Mouse (Mus musculus) ovary, postnatal 36 days (tissue): ENCODE measurements at regions not wholly inside any gene's neighbourhood (a gene's known extent, or its start where the extent isn't known, plus 50 kb on each side); places are given as distances from the start of the nearest gene placed in this dataset.

ENCODE experiments used
- DNase-seq: peaks from one replicate; pipeline ENCODE4 v3.0.0; 2022; ENCODE audit warnings: low spot score, mixed read lengths

- DNase-seq: no peak
These were observed 110.0 kb upstream of the Prickle1 start for GRCm38 (mm10) chr15:93705651-93706050.

DNA sequence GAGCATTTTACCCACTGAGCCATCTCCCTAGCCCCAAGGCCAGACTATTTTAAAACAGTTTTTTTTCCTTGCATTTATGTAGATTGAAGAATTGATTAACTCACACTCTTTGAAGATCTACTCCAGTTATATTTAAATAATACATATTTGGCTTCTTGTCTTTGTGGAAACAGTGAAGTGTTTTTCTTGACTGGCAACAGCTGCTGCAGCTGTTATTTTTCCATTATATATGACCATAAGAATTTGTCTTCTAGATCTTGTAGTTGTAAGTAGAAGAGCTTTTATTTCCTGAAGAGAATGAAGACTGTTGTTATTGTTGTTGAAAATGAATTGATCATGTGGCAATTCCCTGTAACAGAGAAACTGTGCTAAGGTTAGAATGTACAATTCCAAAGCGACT is 109.4 kb upstream of the Prickle1 start:
- no peak for DNase-seq

- no peak for DNase-seq
These were observed 105.3 kb upstream of the Prickle1 start for GRCm38 (mm10) chr15:93701017-93701416.

DNA sequence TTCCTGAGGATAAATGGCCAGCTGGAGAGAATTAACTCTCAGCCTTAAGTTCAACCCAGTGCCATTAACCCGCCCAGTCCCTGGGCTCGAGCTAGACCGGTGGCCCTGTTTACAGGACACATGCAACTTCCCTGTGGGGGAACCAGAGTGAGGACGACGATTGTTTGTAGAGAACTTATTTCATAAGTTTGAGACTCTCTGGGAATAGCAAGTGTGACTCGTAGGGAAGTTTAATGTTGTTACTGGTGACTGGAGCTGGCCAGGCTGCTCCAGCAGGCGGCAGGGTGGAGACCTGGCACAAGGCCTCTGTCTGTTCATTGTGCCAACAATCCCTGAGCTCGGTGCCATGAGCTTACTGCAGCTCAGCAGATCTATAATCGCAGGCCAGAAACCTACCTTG is 104.3 kb upstream of the Prickle1 start:
- peak; percentile 49 for DNase-seq

- no peak for DNase-seq
These were observed 102.6 kb upstream of the Prickle1 start for GRCm38 (mm10) chr15:93698182-93698822.

GRCm38 (mm10) chr15:93690717-93691116 is 95.0 kb upstream of the Prickle1 start:
- no peak for DNase-seq

- DNase-seq: no peak
These were observed 94.3 kb upstream of the Prickle1 start for GRCm38 (mm10) chr15:93690011-93690410.

- DNase-seq: no peak
These were observed 90.7 kb upstream of the Prickle1 start for GRCm38 (mm10) chr15:93686385-93686784.

DNA sequence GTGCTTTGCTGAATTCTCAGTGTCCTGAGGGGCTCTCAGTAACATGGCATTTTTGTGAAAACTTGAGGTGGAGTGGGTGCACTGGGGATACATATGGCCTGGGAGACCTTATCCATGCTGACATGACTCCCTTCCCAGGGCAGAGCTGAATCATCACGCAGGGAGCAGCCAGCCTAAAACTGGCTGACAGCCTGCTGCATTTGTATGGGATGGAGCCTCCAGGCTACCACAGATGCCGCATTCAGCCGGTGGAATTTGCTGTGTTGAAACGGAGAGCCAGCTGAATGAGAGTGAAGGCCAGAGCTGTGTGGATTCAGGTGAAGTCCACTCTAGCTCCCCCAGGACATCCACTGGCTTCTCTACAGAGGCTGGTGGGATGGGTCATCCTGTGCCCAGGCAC is 85.9 kb upstream of the Prickle1 start:
- DNase-seq: no peak

GRCm38 (mm10) chr15:93675624-93676023 is 79.9 kb upstream of the Prickle1 start:
- no peak for DNase-seq

GRCm38 (mm10) chr15:93673976-93674375 is 78.3 kb upstream of the Prickle1 start:
- no peak for DNase-seq

GRCm38 (mm10) chr15:93663876-93664275 is 68.2 kb upstream of the Prickle1 start:
- no peak for DNase-seq

- no peak for DNase-seq
These were observed 66.9 kb upstream of the Prickle1 start for GRCm38 (mm10) chr15:93662601-93663000.

DNA sequence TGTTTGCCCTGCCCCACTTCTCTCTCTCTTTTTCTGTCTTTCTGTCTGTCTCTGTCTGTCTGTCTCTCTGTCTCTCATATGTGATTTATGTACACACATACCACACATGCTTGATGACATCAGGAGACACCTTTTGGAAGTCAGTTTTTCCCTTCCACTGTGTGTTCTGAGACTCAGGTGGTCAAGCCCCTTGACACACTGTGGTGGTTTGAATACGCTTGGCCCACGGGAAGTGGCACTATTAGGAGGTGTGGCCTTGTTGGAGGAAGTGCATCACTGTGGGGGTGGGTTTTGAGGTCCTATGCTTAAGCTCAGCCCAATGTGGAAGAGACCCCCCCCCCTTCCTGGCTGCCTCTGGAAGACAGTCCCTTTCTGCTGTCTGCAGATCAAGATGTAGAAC is 66.1 kb upstream of the Prickle1 start:
- DNase-seq: no peak

DNA sequence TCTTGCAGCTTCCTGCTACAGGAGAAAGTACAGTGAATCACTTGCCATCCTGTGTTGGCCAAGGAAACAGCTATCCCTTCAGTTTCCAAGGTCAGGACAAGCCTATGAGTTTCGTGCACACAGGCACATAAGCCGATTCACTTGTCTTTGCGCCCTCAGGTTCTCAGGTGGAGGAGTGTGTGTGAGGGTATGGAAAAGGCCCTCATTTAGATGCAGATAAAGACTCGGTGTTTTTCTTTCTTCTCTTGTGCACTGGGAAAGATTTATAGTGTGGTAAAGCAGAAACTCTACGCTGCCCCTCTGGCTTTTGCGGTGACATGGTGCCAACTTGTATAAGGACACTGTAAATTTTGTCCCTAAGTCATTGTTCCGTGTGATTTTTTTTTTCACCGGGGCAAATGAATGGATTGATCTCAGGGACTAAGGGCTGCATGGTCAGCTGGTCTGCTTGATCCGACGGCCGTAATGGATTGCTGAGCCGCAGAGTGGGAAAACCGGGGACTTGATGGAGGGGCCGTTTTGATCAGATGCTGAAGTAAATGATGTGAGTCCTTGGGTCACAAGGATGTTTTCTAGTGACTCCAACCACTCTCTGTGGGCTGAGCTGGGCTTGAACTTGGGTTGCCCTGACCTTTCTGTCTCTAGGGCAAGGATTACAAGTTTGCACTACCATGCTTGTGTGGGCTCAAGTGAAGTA is 65.4 kb upstream of the Prickle1 start:
- no peak for DNase-seq

DNA sequence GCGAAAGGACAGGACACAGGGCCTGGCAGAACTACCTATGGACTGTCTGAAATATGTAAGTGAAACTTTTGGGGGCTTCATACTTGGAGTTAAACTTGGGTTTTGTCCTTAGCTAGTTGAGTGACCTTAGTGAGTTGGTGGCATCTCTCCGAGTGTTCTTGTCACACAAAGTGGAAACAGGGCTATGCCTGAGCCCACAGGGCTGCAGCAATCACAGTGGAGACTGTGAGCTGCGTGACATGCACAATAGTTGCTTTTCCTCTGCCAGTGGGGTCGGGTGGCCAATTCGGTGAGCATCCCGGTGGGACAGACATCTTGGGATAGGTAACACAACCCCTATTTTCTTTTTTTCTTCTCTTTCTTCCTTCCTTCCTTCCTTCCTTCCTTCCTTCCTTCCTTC is 61.5 kb upstream of the Prickle1 start:
- DNase-seq: no peak

DNA sequence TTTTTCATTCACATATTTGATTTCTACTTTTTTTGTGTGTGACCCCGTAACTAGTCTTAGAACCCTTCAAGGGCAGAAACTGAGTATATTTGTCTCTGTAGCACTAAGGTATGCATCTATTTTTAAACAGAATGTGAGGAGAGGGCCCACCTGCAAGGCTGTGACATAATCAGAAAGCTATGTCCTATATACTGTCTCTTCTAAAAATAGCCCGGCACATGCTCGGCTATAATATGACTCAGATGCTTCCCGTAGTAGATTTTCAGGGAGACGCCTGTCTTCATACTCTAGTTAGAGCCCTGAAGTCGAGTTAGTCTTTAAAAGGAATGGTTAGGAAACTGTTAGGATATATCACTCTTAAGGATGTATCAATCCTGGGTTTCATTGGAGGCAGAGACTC is 61.0 kb upstream of the Prickle1 start:
- DNase-seq: no peak

GRCm38 (mm10) chr15:93655743-93656142 is 60.1 kb upstream of the Prickle1 start:
- no peak for DNase-seq

GRCm38 (mm10) chr15:93655243-93655642 is 59.6 kb upstream of the Prickle1 start:
- DNase-seq: no peak

GRCm38 (mm10) chr15:93653378-93653777 is 57.7 kb upstream of the Prickle1 start:
- DNase-seq: no peak

- no peak for DNase-seq
These were observed 55.5 kb upstream of the Prickle1 start for GRCm38 (mm10) chr15:93650981-93651757.

GRCm38 (mm10) chr15:93650009-93650522 is 54.4 kb upstream of the Prickle1 start:
- DNase-seq: no peak

DNA sequence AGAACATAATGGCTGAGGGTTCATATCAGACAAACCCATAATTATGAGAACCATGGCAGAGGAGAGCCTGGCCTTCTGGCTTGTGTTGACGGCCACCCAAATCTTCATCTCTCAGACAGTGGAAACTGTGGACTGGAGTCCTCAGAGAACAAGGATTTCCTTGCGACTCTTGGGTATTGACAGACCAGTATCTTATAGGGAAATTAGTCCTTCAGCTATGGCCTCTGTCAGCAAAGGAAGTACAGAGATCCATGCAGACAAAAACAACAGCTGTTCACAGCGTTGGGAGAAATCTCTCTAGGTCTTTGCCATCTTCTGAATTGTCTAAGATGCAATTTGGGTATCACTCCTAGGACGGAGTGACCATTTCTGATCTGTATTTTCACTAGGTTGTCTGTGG is 53.0 kb upstream of the Prickle1 start:
- DNase-seq: no peak
